Mouse (Mus musculus) liver, embryonic 11.5 days (tissue): ENCODE results near the gene Ocln. TPM values are rescaled to one million over a fixed set of nuclear protein-coding genes. Genes with fewer than 3 reads are reported as not detected.
A peak's percentile ranks its signal among the peaks of the same experiment; 100 is the strongest.

Source experiments
- ATAC-seq: fragments of 200-750 bp; cut with Nextera tagmentation; replicated peaks from 2 replicates; pipeline ENCODE4 v1.8.0; 2017; ENCODE audit warnings: moderate number of reproducible peaks, mild to moderate bottlenecking, moderate TSS enrichment, moderate library complexity; ENCODE audit not compliant: low FRiP score
- DNase-seq: peaks from one replicate; pipeline ENCODE4 v3.0.0-alpha.2; 2017; ENCODE audit warnings: low spot score
- H3K27ac ChIP-seq: fragments of 300-500 bp; sonication (generic); 2 replicates; pipeline ENCODE4 v1.5.1; 2014; ENCODE audit warnings: mild to moderate bottlenecking, low read depth, low read length, control low read depth
- H3K27me3 ChIP-seq: fragments of 300-500 bp; sonication (generic); replicated peaks from 2 replicates; pipeline ENCODE4 v1.6.1; 2014; ENCODE audit warnings: low read length, mixed read lengths; ENCODE audit not compliant: control insufficient read depth, insufficient read depth
- H3K36me3 ChIP-seq: fragments of 300-500 bp; sonication (generic); 2 replicates; pipeline ENCODE4 v1.6.1; 2014; ENCODE audit warnings: mild to moderate bottlenecking, low read length, moderate library complexity, mixed read lengths; ENCODE audit not compliant: control insufficient read depth, insufficient read depth
- H3K4me1 ChIP-seq: fragments of 300-500 bp; sonication (generic); replicated peaks from 2 replicates; pipeline ENCODE4 v1.6.1; 2014; ENCODE audit warnings: low read length, mixed read lengths; ENCODE audit not compliant: control insufficient read depth, insufficient read depth
- H3K4me2 ChIP-seq: fragments of 300-500 bp; sonication (generic); 2 replicates; pipeline ENCODE4 v1.6.1; 2014; ENCODE audit warnings: mild to moderate bottlenecking, control low read depth, moderate library complexity
- H3K4me3 ChIP-seq: fragments of 300-500 bp; sonication (generic); 2 replicates; pipeline ENCODE4 v1.5.1; 2014; ENCODE audit warnings: low read depth, low read length, control low read depth
- H3K9ac ChIP-seq: fragments of 300-500 bp; sonication (generic); 2 replicates; pipeline ENCODE4 v1.6.1; 2014; ENCODE audit warnings: low read depth, low read length, control low read depth
- H3K9me3 ChIP-seq: fragments of 300-500 bp; sonication (generic); 2 replicates; pipeline ENCODE4 v1.6.1; 2016; ENCODE audit warnings: low read length, inconsistent platforms, mixed read lengths; ENCODE audit not compliant: control insufficient read depth
- WGBS: fragments of 180-500 bp; shearing (Covaris S2); extraction: QIAGEN DNeasy Blood & Tissue Kit; methylation state at CpG from one replicate; pipeline ENCODE4 v1.1.7; 2014; 5-methylcytosine and 5-hydroxymethylcytosine counted together
- polyA plus RNA-seq: library from polyadenylated mRNA; unstranded; fragments of >200 nt; fragmentation: Nextera tagmentation; extraction: Ambion mirVana; gene quantifications from 2 replicates; pipeline ENCODE4 v1.2.1, GENCODE M21; 2014

The Ocln gene
- polyA plus RNA-seq, 1 experiment from 2014 or later = 8.5 TPM

GRCm38 (mm10) chr13:100582144-100582543, 29.6 kb upstream of the Ocln start:
- H3K36me3 ChIP-seq = no peaks in the 10 kb centered on the region
- H3K9ac ChIP-seq = no peak overlapping the region
- no peak overlapping the region for H3K27ac ChIP-seq
- H3K27me3 ChIP-seq = no peaks in the 10 kb centered on the region
- no peak overlapping the region for H3K4me2 ChIP-seq
- no peaks in the 10 kb centered on the region for H3K4me1 ChIP-seq
- no peaks in the 10 kb centered on the region for H3K9me3 ChIP-seq
- 52% methylated on average over 6 of the region's 6 CpGs for WGBS
- no peak overlapping the region for H3K4me3 ChIP-seq
- no peak for ATAC-seq
- no peak for DNase-seq

- no peak for DNase-seq
- H3K27ac ChIP-seq = no peak overlapping the region
- no peak overlapping the region for H3K9ac ChIP-seq
These were observed 29.2 kb upstream of the Ocln start for GRCm38 (mm10) chr13:100581701-100582100.

DNA sequence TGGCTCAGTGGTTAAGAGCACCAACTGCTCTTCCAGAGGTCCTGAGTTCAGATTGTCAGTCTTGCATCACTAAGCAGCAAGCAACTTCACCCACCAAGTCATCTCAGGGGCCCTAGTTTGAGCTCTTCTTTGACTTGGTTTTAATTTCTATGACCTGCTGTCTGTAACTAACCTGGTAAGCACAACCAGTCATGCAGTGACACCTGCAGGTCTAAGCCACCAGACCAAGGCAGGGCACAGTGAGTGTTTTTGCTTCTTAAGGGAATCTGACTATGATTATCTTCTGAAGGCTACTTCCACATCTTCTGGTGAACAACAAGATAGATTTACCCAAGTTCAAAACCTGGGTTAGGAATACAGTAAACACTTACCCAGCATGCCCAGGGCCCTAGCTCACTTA, 27.4 kb upstream of the Ocln start:
- Histone ChIP-seq H3K27me3 (no peaks in the 10 kb centered on the region), H3K9ac (no peak overlapping the region), H3K4me2 (no peak overlapping the region), H3K27ac (no peak overlapping the region), H3K36me3 (no peaks in the 10 kb centered on the region), H3K4me1 (no peaks in the 10 kb centered on the region), H3K4me3 (no peak overlapping the region), H3K9me3 (no peaks in the 10 kb centered on the region)
- DNase-seq (no peak), ATAC-seq (no peak)

More at GRCm38 (mm10) chr13:100581701-100582100, 29.2 kb upstream of the Ocln start:
- Histone ChIP-seq H3K4me1 (no peaks in the 10 kb centered on the region), H3K4me3 (no peak overlapping the region), H3K4me2 (no peak overlapping the region), H3K36me3 (no peaks in the 10 kb centered on the region), H3K9me3 (no peaks in the 10 kb centered on the region), H3K27me3 (no peaks in the 10 kb centered on the region)
- WGBS = 49% methylated on average over 3 of the region's 3 CpGs
- ATAC-seq = no peak

DNA sequence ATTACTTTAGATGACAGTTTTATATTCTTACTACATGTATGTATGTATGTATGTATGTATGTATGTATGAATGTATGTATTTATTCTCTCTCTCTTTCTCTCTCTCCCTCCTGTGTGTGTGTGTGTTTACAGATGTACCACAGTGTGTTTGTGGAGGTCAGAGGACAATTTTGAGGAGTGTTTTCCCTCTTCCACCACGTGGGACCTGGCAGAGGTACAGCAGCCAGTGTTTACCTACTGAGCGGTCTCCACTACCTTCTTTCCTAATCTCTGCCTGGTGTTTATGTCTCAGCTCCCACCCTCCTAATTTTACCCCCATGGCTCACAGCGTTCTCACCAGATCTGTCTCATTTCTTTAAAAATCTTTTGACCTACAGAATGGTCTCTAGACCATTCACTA, 26.7 kb upstream of the Ocln start:
- WGBS = 52% methylated on average over 3 of the region's 3 CpGs
- no peak overlapping the region for H3K4me3 ChIP-seq
- no peaks in the 10 kb centered on the region for H3K36me3 ChIP-seq
- H3K4me1 ChIP-seq = no peaks in the 10 kb centered on the region
- H3K27ac ChIP-seq = no peak overlapping the region
- no peak for DNase-seq
- no peaks in the 10 kb centered on the region for H3K27me3 ChIP-seq
- no peaks in the 10 kb centered on the region for H3K9me3 ChIP-seq
- ATAC-seq = no peak
- H3K4me2 ChIP-seq = no peak overlapping the region
- H3K9ac ChIP-seq = no peak overlapping the region

DNA sequence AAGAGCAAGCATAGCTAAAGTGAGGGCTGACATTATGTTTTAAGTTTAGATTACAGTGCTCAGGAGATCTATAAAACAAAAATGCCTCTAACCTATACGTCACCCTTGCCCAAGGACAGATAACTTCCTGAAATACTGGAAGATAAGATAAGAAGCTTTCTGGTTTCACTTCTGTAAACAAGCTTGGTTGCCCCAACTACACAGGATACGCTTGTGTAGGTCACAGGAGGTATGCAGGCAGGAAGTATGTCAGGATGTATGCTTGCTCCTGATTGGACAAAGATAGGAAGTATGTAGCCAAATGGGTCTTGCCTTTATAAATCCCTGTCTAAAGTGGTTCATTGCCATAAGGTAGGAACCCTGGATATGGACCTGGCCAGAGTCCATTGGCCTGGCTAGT, 23.4 kb upstream of the Ocln start:
- Histone ChIP-seq H3K27me3 (no peaks in the 10 kb centered on the region), H3K4me3 (no peak overlapping the region), H3K9me3 (no peaks in the 10 kb centered on the region), H3K36me3 (no peaks in the 10 kb centered on the region), H3K4me1 (no peaks in the 10 kb centered on the region), H3K27ac (no peak overlapping the region), H3K9ac (no peak overlapping the region), H3K4me2 (no peak overlapping the region)
- peak; percentile 47; the same call in 1 of the 2 replicates for ATAC-seq
- WGBS = 27% methylated on average over 2 of the region's 2 CpGs
- DNase-seq = no peak

DNA sequence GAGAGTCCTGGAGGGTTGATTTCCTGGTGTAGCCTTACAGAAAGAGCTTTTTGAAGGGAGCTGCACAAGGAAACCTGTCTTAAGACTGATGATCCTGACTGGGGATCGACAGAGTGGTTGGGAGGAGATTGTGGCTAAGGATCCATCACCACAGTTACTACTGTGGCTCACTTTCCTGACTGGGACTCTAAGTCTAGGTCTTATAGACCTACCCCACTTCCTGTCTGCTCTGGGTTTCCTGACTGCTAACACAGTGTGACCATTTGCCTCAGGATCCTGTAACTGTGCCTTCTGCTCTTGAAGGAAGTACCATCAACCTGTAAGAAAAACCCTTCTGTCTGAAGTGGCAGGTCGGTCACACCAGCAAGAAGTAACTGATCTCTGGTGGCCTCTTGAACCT, 18.2 kb upstream of the Ocln start:
- H3K4me1 ChIP-seq = no peaks in the 10 kb centered on the region
- no peak overlapping the region for H3K4me3 ChIP-seq
- H3K4me2 ChIP-seq = no peak overlapping the region
- H3K27me3 ChIP-seq = no peaks in the 10 kb centered on the region
- no peak overlapping the region for H3K27ac ChIP-seq
- H3K9ac ChIP-seq = no peak overlapping the region
- ATAC-seq (no peak), DNase-seq (no peak)
- no peaks in the 10 kb centered on the region for H3K9me3 ChIP-seq
- H3K36me3 ChIP-seq = no peaks in the 10 kb centered on the region
- WGBS = 35% methylated on average over 2 of the region's 2 CpGs

GRCm38 (mm10) chr13:100568359-100568758, 15.8 kb upstream of the Ocln start:
- no peaks in the 10 kb centered on the region for H3K27me3 ChIP-seq
- H3K9me3 ChIP-seq = no peaks in the 10 kb centered on the region
- DNase-seq = no peak
- no peak overlapping the region for H3K27ac ChIP-seq
- no peak overlapping the region for H3K9ac ChIP-seq
- no peaks in the 10 kb centered on the region for H3K4me1 ChIP-seq
- H3K4me3 ChIP-seq = no peak overlapping the region
- no peak overlapping the region for H3K4me2 ChIP-seq
- WGBS = 97% methylated on average over 1 of the region's 1 CpGs
- no peaks in the 10 kb centered on the region for H3K36me3 ChIP-seq
- no peak for ATAC-seq

DNA sequence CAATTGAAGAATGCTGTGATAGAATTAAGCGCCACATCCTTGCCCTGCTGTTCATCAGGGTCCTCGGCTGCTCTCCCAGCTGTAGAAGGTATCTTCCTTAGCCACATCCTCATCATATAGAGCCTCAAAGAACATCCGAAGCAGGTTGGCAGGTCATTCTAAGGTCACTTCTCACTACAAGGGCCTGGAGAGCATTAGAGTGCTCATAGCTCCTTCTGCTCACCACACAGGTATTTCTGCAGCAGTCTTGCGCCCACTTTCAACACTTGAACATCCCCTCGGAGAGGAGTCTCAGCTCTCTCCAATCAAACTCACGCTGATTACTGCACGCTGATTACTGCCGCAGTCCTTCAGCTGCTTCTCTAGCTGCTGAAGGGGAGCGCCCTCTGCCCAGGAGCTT, 6.9 kb upstream of the Ocln start:
- no peaks in the 10 kb centered on the region for H3K9me3 ChIP-seq
- H3K4me3 ChIP-seq = no peak overlapping the region
- no peak overlapping the region for H3K27ac ChIP-seq
- H3K4me1 ChIP-seq = no peaks in the 10 kb centered on the region
- H3K27me3 ChIP-seq = no peaks in the 10 kb centered on the region; the same call in 1 of the 2 replicates
- no peaks in the 10 kb centered on the region for H3K36me3 ChIP-seq
- H3K4me2 ChIP-seq = no peak overlapping the region
- 76% methylated on average over 9 of the region's 9 CpGs for WGBS
- H3K9ac ChIP-seq = no peak overlapping the region
- DNase-seq = no peak
- no peak for ATAC-seq

DNA sequence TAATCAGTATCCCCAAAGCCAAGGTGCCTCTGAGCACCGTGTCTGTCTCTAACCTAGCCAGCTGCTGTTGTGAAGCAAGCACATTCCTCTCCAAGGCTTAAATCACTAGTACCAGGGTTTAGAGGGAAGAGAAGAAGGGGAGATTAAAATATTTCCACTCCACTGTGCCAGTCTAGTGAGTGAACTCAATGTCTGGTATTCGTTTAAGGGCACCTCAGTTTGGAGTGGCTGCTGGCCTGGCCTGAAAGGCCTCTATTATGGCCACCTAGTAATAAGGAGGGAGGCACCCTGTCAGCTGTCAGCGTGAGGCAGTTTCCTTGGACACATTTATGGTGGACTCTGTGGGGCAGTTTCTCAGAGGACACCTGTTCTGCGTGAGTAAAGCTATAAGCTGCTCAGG, 4.5 kb upstream of the Ocln start:
- Histone ChIP-seq H3K9me3 (no peaks in the 10 kb centered on the region), H3K4me3 (no peak overlapping the region), H3K27me3 (peaks cover 19% of the 10 kb centered on the region), H3K9ac (no peak overlapping the region), H3K4me2 (no peak overlapping the region), H3K4me1 (0 out of 2 replicates have a peak, but pooled peaks cover 2% of the 10 kb centered on the region), H3K36me3 (no peaks in the 10 kb centered on the region), H3K27ac (no peak overlapping the region)
- no peak for ATAC-seq
- WGBS = 69% methylated on average over 4 of the region's 4 CpGs
- DNase-seq = no peak
